Mouse (Mus musculus) heart, postnatal 4 days (tissue): ENCODE data around the gene St6galnac1. TPM values are rescaled to one million over a fixed set of nuclear protein-coding genes. Genes with fewer than 3 reads are reported as not detected.
"Not testable (repeated sequence)": the region's sequence is repeated elsewhere in the genome, so short reads cannot be mapped to it uniquely, and the experiment has no call there.

Experiments used
- DNase-seq: peaks from one replicate; pipeline ENCODE4 v3.0.0; 2021
- total RNA-seq, 2 experiments: library from RNA; stranded (reverse); gene quantifications; 2 replicates each; pipeline ENCODE4 v1.2.3; 2021

St6galnac1 gene
- total RNA-seq, 2 experiments from 2014 or later, result not detected

DNA sequence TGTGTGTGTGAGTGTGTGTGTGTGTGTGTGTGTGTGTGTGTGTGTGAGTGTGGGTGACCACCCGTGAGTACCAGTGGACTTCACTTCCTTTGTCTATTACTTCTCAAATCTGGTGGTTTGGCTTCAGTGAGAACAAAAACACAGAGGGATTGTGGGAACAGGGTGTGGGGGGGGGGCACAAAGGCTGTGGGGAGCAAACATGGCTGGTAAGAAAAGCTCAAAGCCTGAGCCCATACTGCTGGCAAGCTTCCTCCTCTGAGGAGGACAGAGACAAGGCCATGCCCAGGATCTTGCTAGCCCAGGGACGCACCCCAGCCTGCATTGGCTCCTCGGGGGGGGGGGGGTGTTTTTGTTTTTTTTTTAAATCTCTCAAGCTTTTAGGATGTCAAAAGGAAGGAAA, 32.2 kb upstream of the St6galnac1 start:
- no peak for DNase-seq

DNA sequence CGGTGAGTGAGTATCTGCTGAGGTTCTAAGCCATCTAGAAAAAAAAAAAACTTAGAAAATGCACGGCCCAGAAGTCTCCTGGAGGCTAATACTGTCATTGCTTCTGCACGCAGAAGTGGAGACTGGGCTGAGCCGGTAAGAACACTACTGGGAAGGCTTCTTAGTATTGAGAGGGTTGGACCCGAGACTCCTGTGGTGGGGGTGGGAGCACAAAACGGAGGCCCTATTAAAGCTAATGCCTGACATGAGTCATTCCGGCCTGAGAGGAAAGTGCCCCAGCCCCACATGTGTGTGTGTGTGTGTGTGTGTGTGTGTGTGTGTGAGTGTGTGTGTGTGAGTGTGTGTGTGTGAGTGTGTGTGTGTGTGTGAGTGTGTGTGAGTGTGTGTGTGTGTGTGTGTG, 31.8 kb upstream of the St6galnac1 start:
- DNase-seq, result no peak

DNA sequence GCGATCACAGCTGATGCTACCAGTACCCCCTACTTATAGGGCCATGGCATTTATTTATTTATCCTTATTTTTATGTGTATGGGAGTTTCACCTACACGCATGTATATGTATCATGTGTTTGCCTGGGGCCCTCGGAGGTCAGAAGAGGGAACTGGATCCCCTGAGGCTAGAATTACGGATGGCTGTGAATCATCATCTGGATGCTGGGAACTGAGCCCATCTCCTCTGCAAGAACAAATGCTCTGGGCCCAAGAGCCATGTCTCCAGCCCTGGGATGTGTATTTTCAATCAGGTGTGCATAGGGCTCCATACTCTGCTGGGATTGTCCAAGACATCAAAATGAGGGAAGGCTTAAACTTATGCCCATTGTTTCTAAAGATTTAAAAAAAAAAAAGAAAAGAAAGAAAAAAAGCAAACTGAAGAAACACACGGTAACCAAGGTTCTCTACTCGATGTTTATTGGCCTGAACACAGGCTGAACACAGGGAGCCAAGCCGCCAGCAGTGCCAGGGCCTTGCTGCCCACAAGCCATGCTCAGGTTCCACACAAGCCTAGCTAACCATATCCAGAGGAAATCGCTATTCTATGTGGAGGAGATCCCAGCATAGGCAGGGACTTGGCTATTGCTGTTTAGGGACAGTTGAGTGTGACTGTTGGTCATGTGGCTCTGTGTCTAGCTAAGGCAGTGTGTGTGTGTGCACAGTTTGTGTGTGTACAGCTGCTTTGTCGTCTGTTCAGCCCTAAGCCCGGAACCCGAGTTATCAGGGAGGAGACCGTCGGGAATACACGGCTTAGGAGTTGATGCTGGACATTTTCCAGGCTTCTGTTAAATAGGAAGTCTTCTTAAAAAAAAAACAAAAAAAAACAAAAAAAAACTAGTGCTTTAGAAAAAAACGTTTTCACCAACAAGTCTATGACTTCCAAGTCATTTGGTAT, 31.1 kb upstream of the St6galnac1 start:
- peak; percentile 55 for DNase-seq

DNA sequence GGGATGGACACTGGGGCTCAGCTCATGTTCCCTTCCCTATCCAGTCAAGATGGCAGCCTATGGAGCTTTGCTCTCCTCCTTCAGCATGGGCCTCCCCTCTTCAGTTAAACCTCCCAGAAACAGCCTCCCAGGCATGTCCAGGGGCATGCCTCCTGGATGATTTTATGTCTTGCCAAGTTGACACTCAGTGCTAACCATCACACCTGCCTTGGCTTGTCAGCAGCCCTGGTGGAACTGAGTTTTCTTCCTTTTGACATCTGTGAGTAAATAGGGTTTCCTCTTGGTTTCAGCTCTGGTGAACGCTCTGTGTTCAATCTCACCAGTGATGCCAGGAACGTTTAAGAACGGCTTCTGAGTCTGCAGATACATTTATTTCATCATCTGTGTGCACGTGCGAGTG, 27.4 kb upstream of the St6galnac1 start:
- DNase-seq, result no peak

DNA sequence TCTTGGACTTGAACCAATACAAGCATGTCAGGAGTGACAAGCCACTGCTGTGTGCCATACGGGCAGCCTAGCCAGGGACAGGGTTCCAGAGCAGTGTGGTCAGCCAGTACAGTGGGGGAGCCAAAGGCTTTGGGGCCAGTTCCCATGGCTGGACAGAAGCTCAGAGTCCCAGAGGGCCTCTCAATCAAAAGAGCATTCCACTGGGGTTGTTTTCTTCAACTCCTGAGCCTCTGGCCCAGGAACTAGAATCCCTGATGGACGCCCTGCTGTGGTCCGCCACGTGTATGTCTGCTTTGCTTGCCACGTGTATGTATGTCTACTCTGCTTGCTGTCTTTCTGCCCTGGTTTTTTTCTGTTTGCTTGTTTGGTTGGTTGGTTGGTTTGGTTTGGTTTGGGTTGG, 25.8 kb upstream of the St6galnac1 start:
- DNase-seq, result no peak

DNA sequence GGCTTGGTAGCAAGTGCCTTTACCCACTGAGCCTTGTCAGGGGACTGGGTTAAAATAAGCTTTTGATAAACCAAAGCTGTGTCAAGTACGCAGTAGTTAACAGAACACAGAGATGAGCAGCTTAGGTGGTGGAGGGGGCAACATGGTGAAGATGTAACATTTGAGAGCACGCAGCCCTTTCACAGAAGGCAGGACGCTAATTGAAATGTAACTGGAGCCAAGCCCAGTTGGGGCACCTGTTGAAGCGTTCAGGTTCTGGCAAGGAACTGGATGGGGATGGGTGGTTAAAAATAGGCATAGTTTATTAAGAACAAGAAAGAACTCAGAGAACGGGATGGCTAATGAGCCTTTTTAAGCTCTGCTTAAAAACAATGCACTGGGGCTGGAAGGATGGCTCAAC, 24.1 kb upstream of the St6galnac1 start:
- DNase-seq, result no peak

DNA sequence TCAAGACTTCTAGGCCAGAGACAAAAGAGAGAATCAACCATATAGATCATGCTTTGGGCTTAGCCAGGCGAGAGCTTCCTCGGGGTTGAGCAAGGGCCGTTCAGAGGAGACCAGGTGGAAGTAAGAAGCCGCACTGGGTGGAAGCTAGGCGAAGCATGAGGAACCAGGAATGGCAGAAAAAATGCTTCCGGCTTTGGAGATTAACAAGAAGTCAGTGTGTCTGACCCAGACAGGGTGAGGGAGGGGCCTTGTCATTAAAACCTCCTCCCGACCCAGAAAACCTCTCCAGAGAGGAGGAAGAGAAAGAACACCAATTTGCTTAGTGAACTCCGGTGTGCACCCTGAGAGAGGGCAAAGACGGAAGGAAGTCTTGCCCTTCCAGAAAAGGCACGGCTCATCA, 8.9 kb upstream of the St6galnac1 start:
- DNase-seq, result no peak

DNA sequence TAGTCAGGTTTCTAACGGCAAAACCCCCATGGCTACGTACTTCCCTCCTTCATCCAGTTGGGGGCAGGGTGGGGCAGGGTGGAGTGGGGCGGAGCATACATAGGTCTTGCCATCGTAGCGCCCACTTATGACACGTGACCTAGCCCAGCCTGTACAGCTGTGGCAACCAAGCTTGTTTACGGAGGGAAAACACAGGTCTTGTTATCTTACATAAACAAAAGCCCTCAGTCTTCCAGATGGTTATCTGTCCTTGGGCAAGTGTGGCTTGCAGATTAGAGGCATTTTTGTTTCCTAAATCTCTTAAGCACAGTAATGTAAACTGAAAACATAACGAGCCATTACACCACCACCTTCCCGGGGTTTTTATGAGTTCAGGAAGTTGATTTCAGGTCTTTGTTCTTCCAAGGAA, 7.4 kb upstream of the St6galnac1 start:
- no peak for DNase-seq

DNA sequence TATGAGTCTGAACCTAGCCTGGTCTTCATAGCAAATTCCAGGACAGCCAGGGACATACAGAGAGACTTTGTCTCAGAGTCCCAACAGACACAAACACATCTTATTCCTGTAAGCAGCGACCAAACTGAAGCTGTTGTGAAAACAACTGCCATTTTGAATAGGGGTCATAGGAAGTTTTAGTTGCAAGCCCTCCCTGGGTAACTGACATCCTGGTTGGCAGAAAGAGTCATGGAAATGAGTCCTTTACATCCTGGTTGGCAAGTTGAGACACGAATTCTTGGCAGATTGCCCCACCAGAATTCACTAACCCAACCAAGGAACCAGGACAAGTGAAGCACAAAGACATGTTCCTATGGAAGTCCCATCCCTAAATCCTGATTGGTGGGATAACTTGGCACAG, 2.1 kb downstream of the St6galnac1 start:
- no peak for DNase-seq

DNA sequence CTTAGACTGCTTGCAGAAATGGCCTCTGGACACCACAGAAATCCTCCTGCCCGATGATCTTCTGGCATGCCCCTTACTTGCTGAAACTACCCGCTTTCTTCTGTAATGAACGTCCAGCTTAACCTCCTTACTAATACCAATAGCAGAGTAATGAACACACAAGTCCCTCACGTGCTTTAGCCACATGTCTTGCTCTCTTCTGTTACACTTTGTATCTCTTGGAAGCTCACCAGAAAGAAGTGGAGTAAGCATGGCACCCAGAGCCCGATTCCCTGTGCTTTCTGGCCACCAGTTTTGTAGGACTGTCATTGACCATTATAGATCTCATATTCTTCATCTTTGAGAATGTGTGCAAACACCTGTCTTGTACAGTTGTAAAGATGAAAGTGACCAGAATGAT, 5.4 kb downstream of the St6galnac1 start:
- DNase-seq, result no peak

DNA sequence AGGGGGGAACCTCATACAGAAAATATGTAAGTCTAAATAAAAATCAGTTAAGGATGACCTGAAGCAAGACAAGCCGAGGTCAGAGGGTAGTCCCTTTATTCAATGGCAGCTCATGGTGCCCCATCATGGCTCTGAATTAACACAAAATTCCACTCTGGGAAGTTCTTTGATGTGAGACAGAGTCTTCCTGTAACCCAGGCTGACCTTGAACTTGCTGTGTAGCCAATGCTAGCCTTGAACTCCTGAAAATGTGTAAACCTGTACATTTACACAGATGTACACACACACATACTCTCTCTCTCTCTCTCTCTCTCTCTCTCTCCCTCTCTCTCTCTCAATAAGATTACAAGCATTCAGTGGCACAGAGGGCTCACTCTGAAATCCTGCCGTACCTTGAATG, 10.4 kb downstream of the St6galnac1 start:
- DNase-seq, result no peak

DNA sequence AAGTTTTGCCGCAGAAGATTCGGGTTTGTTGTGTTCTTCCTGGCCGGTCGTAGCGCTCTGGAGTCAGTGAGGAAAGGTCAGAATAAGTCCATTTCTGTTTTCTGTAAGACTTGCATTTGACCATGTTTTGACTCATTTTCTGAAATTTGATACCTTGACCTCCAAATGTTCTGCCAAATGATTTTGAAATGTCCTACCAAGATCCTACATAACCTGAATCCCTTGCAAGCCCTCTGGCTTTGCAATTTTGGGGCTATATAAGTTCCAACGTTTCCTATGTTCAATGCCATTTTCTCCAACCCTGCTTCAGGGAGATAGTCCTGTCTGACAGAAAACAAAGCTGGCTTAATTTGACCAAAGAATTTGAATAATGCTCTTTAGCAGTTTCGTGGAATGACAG, 11.0 kb downstream of the St6galnac1 start:
- no peak for DNase-seq

DNA sequence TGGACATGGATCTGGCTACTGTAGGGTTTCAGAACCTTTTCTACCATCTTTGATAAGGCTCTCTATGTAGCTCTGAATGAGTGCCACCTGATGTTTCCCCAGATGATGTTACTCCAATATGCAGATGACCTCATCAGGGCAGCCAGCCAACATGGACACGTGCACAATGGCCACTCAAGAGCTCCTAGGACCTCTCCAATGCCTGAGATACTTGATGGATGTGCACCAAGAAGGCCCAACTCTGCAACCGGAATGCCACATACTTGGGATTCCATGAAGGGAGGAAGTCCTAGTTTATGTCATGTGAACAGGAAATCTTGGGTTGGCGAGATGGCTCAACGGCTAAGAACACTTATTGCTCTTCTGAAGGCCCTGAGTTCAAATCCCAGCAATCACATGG, 20.1 kb downstream of the St6galnac1 start:
- peak; percentile 47 for DNase-seq

DNA sequence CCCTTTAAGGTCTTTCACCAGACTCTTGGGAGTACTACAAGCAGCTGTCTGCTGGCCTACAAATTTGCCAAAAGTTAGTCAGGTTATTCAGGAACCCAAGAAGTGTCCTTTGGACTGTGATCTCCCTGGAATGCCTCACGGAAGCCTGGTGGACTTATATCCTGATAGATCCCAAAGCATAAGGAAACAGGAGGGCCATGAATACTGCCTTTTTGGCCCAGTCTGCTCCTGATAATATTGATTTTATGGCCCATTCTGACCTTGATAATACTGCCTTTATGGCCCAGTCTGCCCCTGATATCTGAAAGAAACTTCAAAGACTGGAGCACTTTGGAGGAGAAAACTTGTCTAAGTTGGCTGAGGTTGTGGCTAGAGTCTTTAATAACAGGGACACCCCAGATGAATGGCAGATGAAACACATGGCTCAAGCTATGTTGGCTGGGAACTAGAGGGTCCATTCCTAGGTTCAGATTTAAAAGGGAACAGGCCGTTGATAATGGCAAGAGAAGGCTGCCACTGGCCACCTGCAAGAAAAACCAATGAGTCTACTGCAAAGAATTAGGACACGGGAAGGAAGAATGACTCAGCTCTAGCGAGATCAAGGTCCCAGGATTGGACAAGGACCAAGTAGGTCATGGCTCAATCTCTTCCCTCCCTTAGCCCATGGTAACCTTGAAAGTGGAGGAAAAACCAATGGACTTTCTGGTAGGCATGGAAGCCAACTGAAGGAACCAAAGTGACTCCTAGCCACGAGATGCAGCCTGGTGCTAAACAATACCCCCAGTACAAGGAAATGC, 21.4 kb downstream of the St6galnac1 start:
- no peak for DNase-seq

DNA sequence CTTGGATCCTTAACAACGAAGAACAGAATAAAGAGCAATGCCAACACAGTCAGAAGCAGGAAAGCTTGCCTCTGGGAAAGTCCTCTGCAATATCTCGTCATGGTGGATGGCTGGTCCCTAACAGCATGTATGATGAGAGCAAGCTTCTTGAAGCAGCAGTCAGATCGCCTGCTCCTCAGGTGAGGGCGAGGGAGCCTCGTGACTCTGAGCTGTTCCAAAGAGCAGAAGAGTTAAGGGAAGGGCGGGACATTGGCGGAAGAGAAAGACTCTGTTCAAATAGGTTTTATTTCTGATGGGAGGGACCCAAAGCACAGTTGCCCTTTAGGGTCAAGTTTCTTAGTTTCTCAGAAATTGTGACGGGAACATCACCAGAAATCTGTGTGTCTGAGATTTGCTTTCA, 25.6 kb downstream of the St6galnac1 start:
- no peak for DNase-seq

DNA sequence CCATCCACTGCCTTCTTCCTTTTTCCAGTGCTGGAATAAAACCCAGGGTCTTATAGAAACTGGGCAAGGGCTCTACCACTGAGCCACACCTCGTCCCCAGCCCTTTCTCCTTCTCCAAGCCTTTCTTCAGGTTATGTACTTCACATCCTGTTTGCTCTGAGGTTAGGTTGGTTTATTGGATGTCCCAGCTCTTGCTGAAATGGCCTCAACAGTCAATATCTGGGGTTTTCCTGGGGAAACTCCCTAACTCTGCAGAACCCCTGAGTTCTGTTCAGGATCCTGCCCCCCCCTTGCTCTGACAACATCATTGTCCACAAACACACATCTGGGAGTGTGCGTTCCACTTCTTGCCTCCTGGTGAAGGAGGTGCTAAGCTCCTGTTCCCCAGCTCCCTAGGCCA, 26.6 kb downstream of the St6galnac1 start:
- DNase-seq, result not testable (repeated sequence)

DNA sequence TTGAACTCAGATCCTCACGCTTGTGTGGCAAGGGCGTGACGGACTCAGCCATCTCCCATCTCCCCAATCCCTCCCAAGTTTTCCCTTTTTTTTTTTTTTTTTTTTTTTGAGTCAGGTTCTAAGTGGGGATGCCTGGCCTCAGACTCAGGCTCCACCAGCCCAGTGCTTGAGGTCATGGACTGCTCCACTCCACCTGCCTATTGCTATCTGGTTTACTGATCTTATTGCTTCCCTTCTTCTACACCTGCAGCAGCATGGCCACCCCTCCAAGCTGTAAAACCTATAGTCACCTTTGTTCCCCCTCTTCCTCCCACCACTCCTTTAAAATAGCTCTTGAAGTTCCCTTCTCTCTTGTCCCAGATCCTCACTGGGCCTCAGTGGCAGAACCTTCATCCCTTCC, 28.5 kb downstream of the St6galnac1 start:
- not testable (repeated sequence) for DNase-seq

DNA sequence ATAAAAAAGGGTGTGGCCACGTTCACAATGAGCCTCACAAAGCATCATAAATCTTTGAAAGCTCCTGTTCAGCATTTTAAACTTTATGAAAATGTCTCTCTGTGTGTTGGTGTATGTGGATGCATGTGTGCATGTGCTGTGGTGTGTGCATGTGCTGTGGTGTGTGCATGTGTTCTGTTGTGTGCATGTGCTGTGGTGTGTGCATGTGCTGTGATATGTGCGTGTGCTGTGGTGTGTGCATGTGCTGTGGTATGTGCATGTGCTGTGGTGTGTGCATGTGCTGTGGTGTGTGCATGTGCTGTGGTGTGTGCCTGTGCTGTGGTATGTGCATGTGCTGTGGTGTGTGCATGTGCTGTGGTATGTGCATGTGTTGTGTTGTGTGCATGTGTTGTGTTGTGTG, 29.9 kb downstream of the St6galnac1 start:
- not testable (repeated sequence) for DNase-seq

DNA sequence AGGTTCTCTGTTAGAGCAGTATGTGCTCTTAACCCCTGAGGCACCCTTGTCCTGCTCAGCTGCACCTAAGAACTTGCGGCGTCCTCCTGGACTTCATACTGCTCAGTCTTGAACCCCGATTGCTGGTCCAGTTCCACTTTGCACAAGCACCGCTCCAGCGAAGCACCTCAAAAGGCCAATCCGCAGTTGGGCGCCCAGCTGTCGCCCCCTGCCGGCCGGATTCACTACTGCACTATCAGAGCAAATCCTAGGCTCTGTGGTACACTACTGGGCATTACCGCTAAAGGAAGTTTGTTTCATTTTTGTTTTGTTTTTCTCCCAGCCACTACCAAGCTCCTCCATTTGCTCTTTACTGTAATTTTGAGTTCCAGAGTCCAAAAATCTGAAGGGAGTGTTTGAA, 36.9 kb downstream of the St6galnac1 start:
- DNase-seq, result peak; percentile 12

DNA sequence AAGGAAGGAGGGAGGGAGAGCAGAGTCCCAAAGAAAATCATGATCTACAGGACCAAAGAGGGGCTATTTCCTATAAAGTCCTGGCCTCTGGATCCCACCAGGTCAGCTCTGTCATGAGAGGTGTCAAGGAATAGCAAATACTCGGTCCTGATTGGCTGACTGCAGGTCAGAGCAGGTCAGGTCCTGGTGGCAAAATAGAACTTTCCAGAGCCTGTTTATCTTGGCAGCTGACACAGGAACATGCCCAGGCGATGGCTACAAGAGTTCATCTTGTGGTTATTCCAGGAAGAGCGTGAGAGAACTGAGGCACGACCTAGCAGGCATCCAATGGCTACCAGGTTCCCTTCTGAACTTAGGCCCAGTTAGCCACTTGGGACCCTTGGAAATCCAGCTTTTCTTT, 42.8 kb downstream of the St6galnac1 start:
- DNase-seq, result no peak

DNA sequence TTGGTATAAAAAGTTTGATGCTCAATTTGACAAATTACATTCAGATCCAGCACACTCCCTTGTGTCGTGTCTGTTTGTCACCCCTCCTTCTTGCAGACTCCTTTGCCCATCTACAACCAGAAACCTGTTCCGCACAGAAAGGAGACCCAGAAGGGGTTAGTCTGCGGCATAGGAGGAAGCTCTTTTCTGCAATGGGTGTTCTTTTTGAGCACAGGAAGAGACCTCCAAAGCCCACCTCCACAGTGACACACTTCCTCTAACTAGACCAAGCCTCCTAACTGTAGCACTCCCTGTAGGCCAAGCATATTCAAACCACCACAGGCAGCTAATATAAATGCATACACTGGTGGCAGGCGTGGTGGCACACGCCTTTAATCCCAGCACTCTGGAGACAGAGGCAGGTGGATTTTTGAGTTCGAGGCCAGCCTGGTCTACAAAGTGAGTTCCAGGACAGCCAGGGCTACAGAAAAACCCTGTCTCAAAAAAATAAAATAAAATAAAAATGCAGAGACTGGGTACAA, 44.2 kb downstream of the St6galnac1 start:
- DNase-seq, result not testable (repeated sequence)

DNA sequence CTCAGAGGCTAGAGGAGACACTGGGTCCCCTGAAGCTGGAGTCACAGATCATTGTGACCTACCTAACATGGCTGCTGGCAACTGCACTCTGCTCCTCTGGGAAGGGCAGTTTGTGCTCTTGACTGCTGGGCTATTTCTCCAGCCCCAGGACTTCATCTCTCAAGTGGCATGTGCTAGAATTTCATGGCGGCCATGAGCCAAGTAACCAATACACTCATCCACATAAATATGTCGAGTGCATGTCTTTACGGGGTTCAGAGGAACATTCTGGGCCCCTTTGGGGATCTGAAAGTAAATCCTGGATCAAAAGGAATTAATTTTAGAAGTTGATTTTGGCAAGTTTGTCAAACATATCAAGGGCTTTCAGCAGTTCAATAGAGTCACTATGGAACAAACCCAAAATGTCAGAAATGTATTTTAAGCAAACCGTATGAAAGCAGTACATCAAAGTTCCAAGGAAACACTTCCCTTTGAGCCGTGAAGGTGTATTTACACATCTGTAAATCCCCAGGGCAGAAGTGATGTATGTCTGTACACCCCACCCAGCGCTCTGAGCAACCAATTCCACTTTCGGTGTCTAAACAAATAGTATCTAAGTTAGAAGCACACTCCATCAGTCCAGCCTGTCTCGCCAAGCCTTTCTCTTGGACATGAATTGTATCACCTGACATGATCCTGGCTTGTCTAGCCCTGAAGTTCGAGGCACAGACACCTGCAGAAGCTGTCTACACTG, 45.9 kb downstream of the St6galnac1 start:
- no peak for DNase-seq

DNA sequence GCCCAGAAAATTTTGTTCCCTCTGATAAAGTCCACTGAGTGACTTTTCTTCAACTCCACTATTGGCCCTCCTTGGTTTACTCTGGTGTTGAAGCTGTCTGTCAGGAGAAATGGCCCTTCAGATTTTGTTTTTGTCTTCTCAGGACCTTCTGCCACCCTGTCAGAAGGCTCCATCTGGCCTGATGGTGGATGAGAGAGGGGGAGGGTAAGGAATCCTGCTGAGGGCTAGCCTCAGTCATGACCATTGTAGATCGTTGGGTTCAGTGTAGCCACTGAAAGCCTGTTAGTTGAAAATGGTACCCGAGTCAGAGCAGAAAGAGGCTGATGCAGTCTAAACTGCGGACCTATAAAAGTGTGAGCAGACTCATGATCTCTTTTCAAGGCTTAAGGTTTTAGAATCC, 49.2 kb downstream of the St6galnac1 start:
- no peak for DNase-seq
